Mouse (Mus musculus): ENCODE results near the gene Inf2. TPM values are rescaled to one million over a fixed set of nuclear protein-coding genes. Genes with fewer than 3 reads are reported as not detected.

Inf2 gene
- 36.8 and 43.2 TPM in 2 replicates for polyA plus RNA-seq (2021; fragmentation: Nextera tagmentation)
- long read RNA-seq, experiment 1, transcript Inf2-203 (15 exons, 2,795 nt) = major isoform, 10 of 87 reads
- long read RNA-seq, experiment 1, partial matches to known transcripts = 57 of 87 reads
- long read RNA-seq, experiment 1, other reads (novel, unspliced or antisense) = 20 of 87 reads
- long read RNA-seq, experiment 2, transcript Inf2-203 (15 exons, 2,795 nt) = major isoform, 6 of 40 reads
- long read RNA-seq, experiment 2, partial matches to known transcripts = 32 of 40 reads
- long read RNA-seq, experiment 2, other reads (novel, unspliced or antisense) = 2 of 40 reads

DNA sequence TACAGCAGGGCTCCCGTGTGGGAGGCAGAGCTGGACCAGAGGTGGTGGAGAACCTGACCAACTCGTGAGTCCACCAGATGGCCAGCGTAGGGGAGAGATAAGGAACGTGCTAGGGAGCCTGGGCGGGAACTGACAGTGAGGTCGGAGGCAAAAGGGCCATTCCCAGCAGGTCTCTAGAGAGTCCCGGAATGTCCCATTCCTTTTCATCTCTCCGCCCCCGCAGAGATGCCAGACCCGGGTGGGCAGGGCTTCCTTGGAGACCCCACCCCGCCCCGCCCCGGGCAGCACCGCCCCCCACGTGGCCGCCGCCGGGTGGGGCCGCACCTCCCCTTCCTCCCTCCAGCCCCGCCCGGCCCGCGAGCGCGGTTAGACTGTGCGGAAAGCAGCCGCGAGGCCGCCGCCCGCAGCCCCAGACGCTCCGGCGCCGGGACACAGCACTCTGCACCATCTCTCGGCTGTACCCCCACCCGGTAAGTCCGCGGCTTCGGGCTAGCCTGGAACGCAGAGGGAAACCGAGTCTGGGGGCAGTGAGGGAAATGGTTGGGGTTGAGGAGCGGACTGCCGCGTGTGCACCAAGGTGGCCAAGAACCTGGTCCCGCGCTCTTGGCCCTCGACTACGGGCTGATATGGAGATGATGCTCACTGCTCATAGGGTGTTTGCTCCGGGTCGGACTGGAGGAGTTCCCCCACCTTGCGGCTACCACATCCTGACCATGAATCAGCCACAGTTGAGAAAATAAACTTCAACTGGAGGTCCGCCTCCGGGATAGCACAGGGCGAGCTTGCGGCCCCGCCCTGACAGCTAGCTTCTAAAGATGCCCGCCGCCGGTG lies at the start of gene Inf2:
TSS of gene Inf2 (plus strand) at position 359 of the 831 bp plus-strand sequence.

DNA sequence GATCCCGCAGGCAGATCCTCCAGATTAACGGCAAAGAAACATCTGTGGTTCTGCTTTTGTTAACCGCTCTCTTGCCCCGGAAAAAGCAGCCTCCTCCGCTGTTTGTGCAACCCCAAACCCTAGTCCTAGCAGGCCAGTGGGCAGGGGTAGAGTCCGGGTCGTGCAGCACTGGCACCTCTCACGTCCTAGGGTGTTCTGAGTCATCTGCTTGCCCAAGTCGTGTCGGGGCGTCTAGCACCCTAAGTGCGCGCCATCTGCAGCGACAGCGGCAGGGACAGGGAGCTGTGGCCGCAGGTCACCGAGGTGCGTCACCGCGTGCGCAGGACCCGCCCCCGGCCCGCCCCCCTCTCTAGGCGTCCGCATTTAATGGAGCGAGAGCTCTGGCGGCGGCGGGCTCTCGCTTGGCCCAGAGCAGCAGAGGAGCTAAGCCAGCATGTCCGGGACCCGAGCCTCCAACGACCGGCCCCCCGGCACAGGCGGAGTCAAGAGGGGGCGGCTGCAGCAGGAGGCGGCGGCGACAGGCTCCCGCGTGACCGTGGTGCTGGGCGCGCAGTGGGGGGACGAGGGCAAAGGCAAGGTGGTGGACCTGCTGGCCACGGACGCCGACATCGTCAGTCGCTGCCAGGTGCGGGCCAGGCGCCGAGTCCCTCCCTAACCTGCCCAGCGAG lies 31.2 kb downstream of the Inf2 start, which contains the start of gene Adssl1:
TSS of gene Adssl1 (plus strand) at position 360 of the 668 bp plus-strand sequence.

DNA sequence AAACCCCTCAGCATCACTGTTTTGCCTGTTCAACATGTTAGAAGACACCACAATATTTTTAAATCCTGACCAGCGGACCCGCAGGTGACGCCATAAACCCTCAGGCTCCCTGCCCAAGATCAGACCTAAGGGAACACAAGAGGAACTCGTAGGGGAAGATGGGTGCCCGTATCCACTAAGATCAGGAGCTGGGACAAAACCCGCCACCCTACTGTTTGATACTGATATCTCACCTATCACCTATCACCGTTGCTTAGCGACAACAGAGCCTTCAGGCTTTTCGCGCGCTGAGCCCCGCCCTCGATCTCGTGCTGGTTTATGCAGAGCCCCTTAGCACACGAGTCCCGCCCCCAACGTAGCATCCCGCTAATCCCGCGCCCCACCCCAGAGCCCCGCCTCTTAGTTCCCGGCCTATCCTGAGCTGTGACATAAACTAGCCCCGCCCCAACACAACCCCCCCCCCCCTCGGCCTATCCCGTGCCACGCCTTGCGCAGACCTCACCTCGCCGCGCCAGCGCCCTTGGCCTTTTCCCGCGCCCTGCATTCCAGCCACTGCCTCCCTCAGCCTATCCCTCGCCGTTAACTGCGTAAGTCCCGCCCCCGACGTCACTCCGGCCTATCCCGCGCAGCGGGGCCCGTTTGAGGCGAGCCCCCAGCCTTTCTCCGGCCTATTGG lies 55.7 kb downstream of the Inf2 start, which contains the start of gene Siva1:
TSS of gene Siva1 (plus strand) at position 500 of the 675 bp plus-strand sequence.

Other genes with a start within 250 kb of the Inf2 start
- 0.05 and 0.10 TPM in 2 replicates for gene A530016L24Rik, start 99.3 kb upstream of the Inf2 start, polyA plus RNA-seq (2021; fragmentation: Nextera tagmentation)
- gene Tmem179, start 72.0 kb upstream of the Inf2 start, polyA plus RNA-seq (2021; fragmentation: Nextera tagmentation) = 120 and 123 TPM in 2 replicates
- 30.0 and 34.8 TPM in 2 replicates for gene Adssl1, start 31.3 kb downstream of the Inf2 start, polyA plus RNA-seq (2021; fragmentation: Nextera tagmentation)
- 68.9 and 85.7 TPM in 2 replicates for gene Siva1, start 55.9 kb downstream of the Inf2 start, polyA plus RNA-seq (2021; fragmentation: Nextera tagmentation)
- 23.3 and 46.2 TPM in 2 replicates for gene Akt1, start 86.1 kb downstream of the Inf2 start, polyA plus RNA-seq (2021; fragmentation: Nextera tagmentation)
- gene Zbtb42, start 90.0 kb downstream of the Inf2 start, polyA plus RNA-seq (2021; fragmentation: Nextera tagmentation) = 0.39 and 0.63 TPM in 2 replicates
- gene Cep170b, start 131.7 kb downstream of the Inf2 start, polyA plus RNA-seq (2021; fragmentation: Nextera tagmentation) = 27.8 and 28.2 TPM in 2 replicates
- gene Pld4, start 171.9 kb downstream of the Inf2 start, polyA plus RNA-seq (2021; fragmentation: Nextera tagmentation) = 10.1 and 11.4 TPM in 2 replicates
- gene Ahnak2, start 213.9 kb downstream of the Inf2 start, polyA plus RNA-seq (2021; fragmentation: Nextera tagmentation) = 0.54 and 0.58 TPM in 2 replicates
- 16.4 and 21.1 TPM in 2 replicates for gene Clba1, start 220.2 kb downstream of the Inf2 start, polyA plus RNA-seq (2021; fragmentation: Nextera tagmentation)
- gene Cdca4, start 240.6 kb downstream of the Inf2 start, polyA plus RNA-seq (2021; fragmentation: Nextera tagmentation) = 10.4 and 12.2 TPM in 2 replicates